Mouse (Mus musculus) brain, embryonic 14.5 days (tissue): ENCODE data around the gene Dock1. TPM values are rescaled to one million over a fixed set of nuclear protein-coding genes. Genes with fewer than 3 reads are reported as not detected.

Experiments used
- DNase-seq: peaks from one replicate; pipeline ENCODE4 v3.0.0-alpha.2; 2011; ENCODE audit warnings: low read depth
- CTCF ChIP-seq: fragments of 200-500 bp; IDR thresholded peaks from 2 replicates; pipeline ENCODE4 v1.5.1; 2012; ENCODE audit warnings: inconsistent platforms, mild to moderate bottlenecking, moderate library complexity, borderline replicate concordance; ENCODE audit not compliant: insufficient read depth, insufficient read length; ENCODE audit errors: extremely low read depth
- POLR2A ChIP-seq: fragments of 200-500 bp; IDR thresholded peaks from 2 replicates; pipeline ENCODE4 v1.6.1; 2012; ENCODE audit warnings: mild to moderate bottlenecking, inconsistent platforms, borderline replicate concordance; ENCODE audit not compliant: poor library complexity, insufficient read depth, insufficient read length, severe bottlenecking; ENCODE audit errors: extremely low read depth
- polyA plus RNA-seq: library from polyadenylated mRNA; depleted of rRNA; stranded (reverse); fragments of >200 nt; gene quantifications from 2 replicates; pipeline ENCODE4 v1.2.3, GENCODE M21; 2012

Gene Dock1
- polyA plus RNA-seq, 1 experiment: 10.8 TPM

DNA sequence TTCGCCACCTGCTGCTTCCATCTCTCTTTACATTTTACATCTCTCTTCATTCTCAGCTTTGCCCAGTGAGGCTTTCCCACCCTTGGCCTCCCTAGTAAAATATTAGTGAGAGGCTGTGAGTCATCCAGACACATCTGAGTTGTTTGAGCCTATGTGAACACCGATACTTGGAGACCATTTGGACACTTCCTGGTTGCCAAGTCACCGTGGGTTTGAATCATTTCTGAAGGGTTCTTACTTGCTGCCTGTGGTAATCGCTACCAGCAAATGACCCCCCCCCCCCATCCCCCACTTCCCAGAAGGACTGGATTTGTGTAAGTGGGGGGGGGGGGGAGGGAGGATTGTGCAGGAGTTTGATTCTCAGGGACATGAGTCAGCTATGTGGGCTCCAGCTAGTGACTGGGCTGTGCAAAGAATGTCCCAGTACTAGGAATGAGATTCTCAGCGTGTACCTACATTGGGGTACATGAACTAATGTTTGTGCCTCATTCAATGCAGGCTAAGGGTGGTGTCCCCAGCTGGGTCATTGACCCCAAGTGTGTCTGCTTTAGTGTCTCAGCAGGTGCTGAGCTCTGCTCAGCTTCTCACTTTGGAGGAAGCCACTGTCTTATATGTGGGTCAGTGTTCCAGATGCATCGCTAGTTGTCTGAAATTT, 103.4 kb downstream of the Dock1 start:
- no peak for DNase-seq
- no peak for TF ChIP-seq POLR2A
- no peak for TF ChIP-seq CTCF

DNA sequence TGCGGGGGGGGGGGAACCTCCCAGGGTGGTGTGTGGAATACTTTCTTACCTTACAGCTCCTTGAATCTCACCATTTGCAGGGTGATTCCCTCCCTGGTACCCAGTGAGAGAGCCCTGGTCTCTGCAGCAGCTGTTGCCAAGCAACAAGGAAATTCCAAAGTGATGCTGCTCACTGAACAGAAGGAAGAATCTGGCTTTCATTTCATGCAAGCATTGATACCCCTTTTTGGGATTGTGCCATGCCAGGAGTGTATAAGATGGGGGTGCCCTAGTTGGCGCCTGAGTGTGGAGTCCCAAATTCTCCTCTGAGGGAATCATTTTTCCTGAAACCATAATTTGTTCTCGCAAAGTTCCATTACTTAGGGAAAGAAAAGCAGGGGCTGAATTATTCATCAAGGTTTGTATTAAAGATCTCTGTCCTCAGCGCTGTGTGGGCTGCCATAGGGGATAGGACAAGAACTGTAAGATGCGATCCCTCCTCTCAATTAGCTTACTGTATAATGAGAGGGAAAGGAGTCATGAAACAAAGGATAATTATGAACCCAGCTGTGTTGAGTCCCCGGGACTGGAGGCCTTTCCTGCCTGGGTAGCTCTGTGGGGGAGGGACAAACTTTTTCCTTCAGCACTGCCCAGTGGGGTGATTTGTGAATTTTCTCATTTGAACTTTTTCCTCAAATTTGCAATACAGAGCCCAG, 104.2 kb downstream of the Dock1 start:
- TF ChIP-seq POLR2A (no peak), CTCF (no peak)
- DNase-seq: peak; percentile 92

DNA sequence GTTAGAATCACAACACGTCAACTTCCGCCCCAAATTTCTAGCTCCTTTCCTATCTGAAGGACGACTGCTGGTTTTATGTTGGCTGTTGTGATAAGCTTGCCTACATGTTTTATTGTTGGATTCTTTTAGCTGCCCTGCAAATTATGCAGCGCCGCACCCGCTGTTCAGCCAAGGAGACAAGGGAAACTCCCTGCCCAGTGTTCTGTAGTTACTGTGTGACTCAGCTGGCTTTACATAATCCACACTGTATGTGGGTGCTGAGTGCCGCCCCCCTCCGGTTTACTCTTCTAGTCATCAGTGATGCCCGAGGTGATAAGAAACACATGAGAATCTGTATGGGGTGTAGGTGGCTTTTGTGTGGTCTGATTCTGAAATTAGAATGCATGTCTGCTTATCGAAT, 105.2 kb downstream of the Dock1 start:
- DNase-seq: peak; percentile 61

DNA sequence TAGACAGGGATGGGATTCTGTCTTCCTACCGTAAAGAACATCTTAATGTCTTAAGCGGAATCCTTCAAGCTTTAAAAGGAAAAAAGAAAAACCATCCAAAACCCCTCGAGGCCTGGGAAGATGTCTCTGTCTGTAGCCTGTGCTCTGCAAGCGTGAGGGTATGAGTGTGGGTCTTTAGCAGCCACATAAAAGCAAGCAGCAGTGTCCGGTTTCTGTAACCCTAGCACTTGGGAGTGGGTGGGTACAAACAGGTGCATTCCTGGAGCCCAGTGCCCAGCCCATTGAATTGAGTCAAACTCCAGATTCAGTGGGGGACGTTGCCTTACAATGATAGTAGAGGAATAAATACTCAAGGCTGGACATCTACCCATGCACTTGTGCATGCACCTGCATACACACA, 105.9 kb downstream of the Dock1 start:
- DNase-seq: peak; percentile 5
- no peak for TF ChIP-seq POLR2A
- TF ChIP-seq CTCF: no peak

More for the DNA sequence above, 105.2 kb downstream of the Dock1 start:
- TF ChIP-seq CTCF: no peak
- no peak for TF ChIP-seq POLR2A

DNA sequence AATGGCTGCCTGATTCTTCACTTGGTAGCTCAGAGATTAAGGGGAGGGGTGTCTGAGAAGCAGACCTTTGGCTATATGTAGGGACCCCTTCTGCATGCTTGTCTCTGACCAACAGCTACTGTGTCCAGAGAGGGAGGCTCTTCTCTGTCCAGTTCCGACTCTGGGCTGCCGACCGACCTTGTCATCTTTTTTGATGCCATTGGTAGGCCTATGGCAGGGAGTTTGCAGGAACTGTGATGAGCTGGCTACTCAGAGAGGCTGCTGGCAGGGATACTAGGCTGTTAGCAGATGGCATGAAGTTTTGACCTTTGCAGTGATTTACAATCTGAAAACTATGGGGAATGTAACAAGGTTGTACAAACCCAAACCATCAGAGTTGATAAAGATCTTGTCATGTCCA, 109.3 kb downstream of the Dock1 start:
- DNase-seq: no peak
- TF ChIP-seq POLR2A (no peak), CTCF (no peak)

DNA sequence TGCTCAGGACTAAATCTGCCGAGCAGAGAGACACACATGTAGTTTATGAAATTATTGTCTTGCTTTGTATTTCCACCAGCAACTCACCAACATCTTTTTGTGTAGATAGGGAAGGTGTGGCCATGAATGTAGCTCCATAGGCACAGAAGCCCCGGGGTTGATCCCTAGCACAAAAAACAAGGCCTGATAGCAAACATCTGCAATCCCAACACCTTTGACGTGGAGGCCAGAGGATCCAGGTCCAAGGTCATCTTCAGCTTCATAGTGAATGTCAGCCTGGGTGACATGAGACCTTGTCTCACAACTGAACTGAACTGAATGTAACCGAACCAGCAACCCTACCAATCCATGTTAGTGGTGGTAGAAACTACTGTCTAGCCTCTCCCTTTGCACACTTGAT, 116.7 kb downstream of the Dock1 start:
- TF ChIP-seq CTCF (no peak), POLR2A (no peak)
- no peak for DNase-seq

DNA sequence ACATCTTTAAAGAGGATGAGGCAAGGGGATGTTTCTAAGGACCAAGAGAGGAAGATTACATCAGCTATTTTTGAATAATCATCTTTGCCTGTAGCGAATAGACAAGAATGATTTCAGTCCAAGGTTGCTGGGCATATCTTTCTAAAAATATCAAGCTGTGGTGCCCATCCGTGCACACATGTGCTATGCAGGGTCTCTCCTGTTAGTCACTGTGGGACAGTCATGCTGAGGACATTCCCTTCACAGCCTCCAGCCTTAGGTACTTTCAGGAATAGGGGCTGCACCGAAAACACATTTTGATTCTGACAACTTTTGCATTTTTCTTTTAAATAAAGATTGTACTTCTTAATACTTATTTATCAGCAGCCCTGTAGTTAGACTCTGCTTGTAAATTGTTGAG, 124.4 kb downstream of the Dock1 start:
- no peak for TF ChIP-seq CTCF
- TF ChIP-seq POLR2A: no peak

DNA sequence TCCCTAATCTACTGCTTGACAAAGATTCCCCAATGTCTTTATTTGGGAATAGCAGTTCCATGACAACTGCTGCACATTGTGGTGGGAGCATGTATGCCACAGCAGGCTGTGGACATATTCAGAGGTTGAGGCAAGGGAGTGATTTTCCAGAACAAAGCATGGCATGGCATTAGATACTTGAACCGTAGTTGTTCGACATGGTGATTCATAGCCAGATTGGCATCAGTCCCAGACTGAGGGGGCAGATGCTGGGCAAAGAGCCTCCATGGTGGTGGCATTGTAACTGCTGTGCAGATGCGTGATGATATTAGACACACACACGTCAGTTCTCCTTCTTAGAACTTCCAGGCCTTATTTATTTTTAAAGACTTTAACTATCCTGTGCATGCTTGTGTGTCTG, 129.6 kb downstream of the Dock1 start:
- TF ChIP-seq POLR2A (no peak), CTCF (no peak)
- peak; percentile 77 for DNase-seq

More for the DNA sequence above, 124.4 kb downstream of the Dock1 start:
- no peak for DNase-seq

DNA sequence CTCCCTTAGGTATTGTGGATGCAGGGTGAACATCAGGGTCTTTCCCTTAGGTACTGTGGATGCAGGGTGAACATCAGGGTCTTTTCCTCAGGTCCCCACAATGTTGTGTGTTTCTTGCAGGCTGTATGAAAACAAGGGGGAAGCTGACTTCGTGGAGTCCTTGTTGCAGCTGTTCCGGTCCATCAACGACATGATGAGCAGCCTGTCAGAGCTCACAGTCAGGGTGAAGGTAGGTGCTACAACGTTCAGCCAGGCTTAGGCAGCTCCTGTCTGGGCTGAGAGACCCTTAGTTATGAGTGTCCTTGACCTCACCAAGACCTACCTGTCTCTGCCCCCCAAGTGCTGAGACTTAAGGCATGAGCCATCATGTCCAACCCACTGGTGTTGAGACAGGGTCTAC, 134.0 kb downstream of the Dock1 start:
- DNase-seq: no peak

DNA sequence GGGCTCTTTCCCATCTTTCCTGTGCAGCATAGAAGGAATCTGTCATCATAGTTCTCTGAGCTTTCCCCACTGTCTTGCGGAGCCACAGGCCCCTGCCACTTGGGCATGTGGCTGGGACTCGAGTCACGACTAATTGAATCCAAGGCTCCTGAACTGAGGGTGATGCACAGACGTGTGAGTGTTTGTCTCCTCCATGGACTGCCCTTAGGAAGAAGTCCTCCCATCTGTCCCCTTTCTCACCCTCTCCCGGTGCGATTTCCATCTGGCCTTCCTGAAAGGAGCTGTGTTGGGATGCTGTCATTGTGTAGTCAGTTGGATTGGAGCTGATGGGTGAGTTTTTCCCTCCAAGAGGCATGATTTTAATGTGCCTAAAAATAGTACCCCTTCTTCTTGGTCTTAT, 136.3 kb downstream of the Dock1 start:
- DNase-seq: peak; percentile 67
- TF ChIP-seq POLR2A (no peak), CTCF (no peak)

More for the DNA sequence above, 134.0 kb downstream of the Dock1 start:
- TF ChIP-seq CTCF (no peak), POLR2A (no peak)

DNA sequence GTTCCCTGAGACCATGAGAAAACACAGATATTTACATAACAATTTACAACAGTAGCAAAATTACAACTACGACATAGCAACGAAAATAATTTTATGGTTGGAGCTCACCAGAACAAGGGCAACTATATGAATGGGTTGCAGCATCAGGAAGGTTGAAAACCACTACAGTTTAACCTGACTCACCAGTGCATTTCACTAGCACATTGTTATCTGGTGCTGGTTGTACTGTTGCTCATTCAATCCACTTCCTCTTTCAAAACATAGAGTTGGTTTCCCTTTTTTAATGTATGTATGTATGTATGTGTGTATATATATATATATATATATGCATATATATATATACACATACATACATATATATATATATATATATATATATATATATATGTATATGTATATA, 138.0 kb downstream of the Dock1 start:
- no peak for DNase-seq
- no peak for TF ChIP-seq POLR2A
- no peak for TF ChIP-seq CTCF
